Mouse (Mus musculus): ENCODE measurements at regions not wholly inside any gene's neighbourhood (a gene's known extent, or its start where the extent isn't known, plus 50 kb on each side); places are given as distances from the start of the nearest gene placed in this dataset.

DNA sequence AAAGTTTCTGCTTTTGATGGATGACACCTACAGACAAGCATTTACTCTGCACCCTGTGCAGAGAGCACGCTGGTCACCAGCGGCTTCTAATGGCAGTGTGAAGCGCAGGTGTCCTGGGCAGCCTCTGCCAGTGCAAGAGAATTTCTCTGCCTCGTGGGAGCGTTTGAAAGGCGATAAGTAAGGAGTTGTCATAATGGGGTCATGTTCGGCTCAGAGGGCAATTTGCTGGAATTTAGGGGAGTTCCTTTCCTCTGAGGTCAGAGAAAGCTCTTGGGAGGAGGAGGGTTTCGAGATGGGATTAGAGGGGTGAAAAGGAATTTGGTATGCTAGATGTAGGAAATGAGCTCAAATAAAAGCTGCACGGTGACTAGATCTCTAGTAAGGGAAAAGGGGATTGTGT is 144.5 kb downstream of the Ttc32 start:
- no peak for DNase-seq (ENCODE audit: low spot score in 2 of 2)

- DNase-seq (ENCODE audit: low spot score in 2 of 2), result no peak
These were observed 146.4 kb downstream of the Ttc32 start for GRCm38 (mm10) chr12:9176198-9176597.

- no peak for DNase-seq (ENCODE audit: low spot score in 2 of 2)
These were observed 148.8 kb downstream of the Ttc32 start for GRCm38 (mm10) chr12:9178626-9179025.

DNA sequence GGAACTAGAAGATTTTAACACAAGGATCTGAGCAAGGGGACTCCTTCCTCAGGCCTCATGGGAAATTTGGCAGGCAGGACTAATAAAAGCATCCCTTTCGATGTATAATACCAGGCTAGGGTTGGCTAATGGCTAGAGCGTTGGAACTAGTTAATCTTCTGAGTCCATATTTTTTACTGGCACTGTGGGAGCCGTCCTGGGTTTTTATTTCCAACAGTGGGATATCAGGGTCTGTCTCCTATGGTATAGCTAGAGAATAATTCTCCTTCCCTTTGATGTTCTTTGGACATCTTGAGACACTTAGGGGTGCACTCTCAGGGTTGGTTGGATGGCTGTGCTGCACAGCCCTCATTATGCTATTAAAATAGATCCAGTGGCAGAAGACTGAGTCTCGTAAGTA is 150.9 kb downstream of the Ttc32 start:
- no peak for DNase-seq (ENCODE audit: low spot score in 2 of 2)

DNA sequence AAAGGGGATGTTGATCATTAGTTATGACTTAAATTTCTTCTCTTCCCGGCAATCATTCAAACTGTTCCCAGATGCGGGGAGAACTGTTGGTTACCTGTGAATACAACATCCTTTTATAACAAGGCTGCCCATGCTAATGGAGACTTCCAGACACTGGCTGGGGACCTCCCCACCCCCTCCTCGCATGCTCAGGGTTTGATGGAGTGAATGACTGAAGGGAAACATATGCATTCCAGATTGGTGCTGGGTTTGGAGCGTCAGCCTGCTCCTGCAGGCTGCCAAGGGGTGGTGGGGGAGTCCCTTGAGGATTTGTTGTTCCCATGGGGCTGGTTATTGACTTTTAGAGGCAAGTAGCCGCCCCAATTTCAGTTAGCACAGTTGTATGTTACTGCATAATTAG is 161.9 kb downstream of the Ttc32 start:
- DNase-seq (ENCODE audit: low spot score in 2 of 2), result no peak

GRCm38 (mm10) chr12:9199321-9199720 is 169.5 kb downstream of the Ttc32 start:
- no peak for DNase-seq (ENCODE audit: low spot score in 2 of 2)

DNA sequence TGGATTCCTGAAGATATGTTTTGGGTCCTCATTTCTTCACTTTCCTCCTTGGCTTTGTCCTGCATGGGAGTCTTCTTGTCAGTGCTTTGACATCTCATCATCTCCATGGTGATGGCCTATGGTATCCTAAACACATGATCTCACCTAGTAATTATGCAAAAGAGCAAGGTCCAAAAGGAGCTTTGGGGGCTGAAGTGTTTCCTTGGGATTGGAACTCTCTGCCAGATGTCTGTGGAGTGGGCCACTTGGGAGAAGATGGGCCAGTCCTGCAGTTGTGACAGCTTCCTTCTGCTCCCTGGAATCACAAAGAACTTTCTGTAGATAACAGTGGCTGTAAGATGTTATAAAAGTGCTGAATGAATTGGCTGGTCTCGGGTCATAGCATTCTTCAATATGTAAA is 182.4 kb downstream of the Ttc32 start:
- no peak for DNase-seq (ENCODE audit: low spot score in 2 of 2)

DNA sequence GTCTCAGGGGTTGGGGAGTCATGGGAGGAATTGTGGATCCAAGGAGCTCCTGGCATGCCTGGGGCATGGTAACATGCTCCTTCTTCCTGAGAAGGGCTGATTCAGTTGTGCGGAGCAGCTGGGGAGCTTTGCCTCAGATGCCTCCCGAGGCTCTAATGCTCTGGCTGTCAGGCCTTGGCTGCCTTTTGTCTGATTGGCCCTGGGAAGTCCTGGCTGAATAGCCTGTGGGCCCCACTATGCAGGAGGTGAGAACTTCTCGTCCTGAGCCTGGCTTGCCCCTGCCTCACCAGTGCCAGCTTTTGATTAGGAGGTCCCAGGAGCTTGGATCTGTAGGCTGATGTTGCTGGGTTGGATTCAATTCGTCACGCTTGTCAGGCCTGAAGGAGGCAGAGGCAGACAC is 195.2 kb downstream of the Ttc32 start:
- DNase-seq (ENCODE audit: low spot score in 2 of 2), result no peak

GRCm38 (mm10) chr12:9227901-9228300 is 198.1 kb downstream of the Ttc32 start:
- no peak for DNase-seq (ENCODE audit: low spot score in 2 of 2)

GRCm38 (mm10) chr12:9228486-9228885 is 198.7 kb downstream of the Ttc32 start:
- no peak for DNase-seq (ENCODE audit: low spot score in 2 of 2)

DNA sequence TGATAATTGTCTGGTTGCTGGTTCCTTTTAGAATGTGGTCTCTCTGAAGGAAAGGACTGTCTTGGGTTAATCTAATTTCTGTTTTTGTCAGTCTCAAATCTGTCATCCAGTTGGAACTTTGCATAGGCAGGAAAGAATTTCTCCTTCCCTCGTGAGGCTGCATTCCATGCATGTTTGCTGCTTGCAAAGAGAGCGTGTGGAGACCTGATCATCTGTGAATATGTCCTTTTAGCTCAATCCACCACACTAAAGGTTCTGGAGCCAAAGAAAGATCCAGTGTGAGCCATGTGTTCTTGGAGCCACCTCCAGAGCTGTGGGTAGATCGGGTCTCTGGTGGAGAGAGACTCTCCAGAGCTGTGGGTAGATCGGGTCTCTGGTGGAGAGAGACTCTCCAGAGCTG is 200.2 kb downstream of the Ttc32 start:
- DNase-seq (ENCODE audit: low spot score in 2 of 2), result no peak

DNA sequence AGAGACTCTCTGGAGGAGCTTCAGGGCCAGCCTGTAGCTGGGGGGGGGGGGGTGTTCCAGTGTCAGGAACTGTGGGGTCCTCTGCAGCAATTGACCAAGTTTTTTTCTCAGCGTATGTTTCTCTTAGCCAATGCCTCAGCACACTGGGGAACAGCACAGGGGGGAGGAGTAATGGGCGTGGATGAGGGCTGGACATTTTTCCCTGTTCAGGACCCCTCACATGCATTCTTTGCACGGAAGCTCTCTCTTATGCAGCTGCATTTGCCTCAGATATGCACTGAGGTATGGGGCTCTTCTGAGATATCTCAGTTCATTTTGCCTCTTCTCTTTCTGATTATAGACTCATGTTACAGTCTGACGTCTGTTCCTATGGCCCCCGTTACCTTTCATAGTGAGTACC is 200.8 kb downstream of the Ttc32 start:
- no peak for DNase-seq (ENCODE audit: low spot score in 2 of 2)

DNA sequence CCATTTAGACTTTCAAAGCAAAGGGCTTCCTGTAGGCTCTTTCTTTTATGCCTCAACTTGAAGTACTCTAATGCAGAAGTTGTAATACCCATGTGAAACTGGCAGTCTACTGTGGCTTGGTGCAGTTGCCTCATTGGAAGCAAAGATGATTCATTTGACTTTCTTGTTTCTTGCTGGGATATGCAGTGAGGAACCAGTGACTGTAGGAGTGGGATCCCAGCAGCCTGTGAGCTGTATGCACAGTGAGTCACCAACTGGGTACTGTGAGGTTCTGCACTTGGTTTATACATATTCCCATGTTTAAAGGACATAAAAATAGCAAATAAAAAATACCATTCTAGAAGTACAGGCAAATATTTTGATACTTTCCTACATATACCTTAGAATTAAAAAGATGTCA is 202.6 kb downstream of the Ttc32 start:
- DNase-seq (ENCODE audit: low spot score in 2 of 2), result no peak

- DNase-seq (ENCODE audit: low spot score in 2 of 2), result no peak
These were observed 206.1 kb downstream of the Ttc32 start for GRCm38 (mm10) chr12:9235866-9236265.

GRCm38 (mm10) chr12:9237538-9237937 is 207.7 kb downstream of the Ttc32 start:
- DNase-seq (ENCODE audit: low spot score in 2 of 2), result no peak

DNA sequence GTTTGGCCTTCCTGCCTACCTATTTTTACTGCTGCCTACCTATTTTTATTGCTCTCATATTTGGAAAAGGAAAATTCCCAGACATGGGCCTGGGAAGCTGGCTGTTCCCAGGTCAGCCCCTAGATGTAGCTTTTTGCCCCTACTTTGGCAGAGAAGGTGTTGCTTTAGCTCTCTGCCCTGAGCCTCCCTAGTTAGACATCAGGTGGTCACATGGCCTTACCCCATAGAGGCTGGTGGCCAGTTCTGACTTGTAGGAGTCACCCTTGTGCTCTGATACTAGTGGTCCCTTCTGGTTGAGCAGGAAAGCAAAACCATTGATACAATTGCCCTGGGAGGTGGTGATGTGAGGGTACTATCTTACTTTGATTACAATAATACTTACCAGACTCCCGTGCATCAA is 208.2 kb downstream of the Ttc32 start:
- no peak for DNase-seq (ENCODE audit: low spot score in 2 of 2)

DNA sequence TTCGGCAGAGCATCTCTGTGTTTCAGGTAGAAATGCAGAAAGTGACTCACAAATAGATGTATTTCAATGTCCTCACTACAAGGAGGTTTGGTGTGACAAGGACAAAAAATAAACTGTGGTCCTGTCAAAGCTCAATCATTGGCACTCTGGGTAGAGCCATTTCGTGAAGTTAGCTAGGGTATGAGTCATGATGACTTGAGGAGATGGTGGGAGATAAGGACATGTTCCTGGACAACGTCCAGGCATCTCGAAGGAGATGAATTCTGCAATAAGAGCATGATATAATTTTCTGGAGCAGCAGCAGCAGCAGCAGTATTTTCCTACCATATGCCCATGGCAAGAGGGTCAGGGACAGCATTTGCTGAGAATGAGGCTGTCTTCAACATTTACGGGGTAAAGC is 217.7 kb downstream of the Ttc32 start:
- no peak for DNase-seq (ENCODE audit: low spot score in 2 of 2)

GRCm38 (mm10) chr12:9251772-9252171 is 222.0 kb downstream of the Ttc32 start:
- no peak for DNase-seq (ENCODE audit: low spot score in 2 of 2)

GRCm38 (mm10) chr12:9253306-9254074 is 223.7 kb downstream of the Ttc32 start:
- DNase-seq (ENCODE audit: low spot score in 2 of 2), result no peak

- no peak for DNase-seq (ENCODE audit: low spot score in 2 of 2)
These were observed 224.6 kb downstream of the Ttc32 start for GRCm38 (mm10) chr12:9254301-9254860.

GRCm38 (mm10) chr12:9255661-9256486 is 226.1 kb downstream of the Ttc32 start:
- DNase-seq (ENCODE audit: low spot score in 2 of 2), result no peak

- no peak for DNase-seq (ENCODE audit: low spot score in 2 of 2)
These were observed 226.7 kb downstream of the Ttc32 start for GRCm38 (mm10) chr12:9256487-9256820.

GRCm38 (mm10) chr12:9258221-9258620 is 228.4 kb downstream of the Ttc32 start:
- no peak for DNase-seq (ENCODE audit: low spot score in 2 of 2)
